Mouse (Mus musculus) liver, embryonic 16.5 days (tissue): ENCODE data around the gene Rcc1. TPM values are rescaled to one million over a fixed set of nuclear protein-coding genes. Genes with fewer than 3 reads are reported as not detected.

Source experiments
- ATAC-seq: fragments of 200-750 bp; cut with Nextera tagmentation; 2 replicates; pipeline ENCODE4 v1.8.0; 2017; ENCODE audit warnings: low read depth, mild to moderate bottlenecking, moderate number of reproducible peaks, moderate library complexity
- H3K27ac ChIP-seq: fragments of 300-500 bp; sonication (generic); 2 replicates; pipeline ENCODE4 v1.5.1; 2014; ENCODE audit warnings: mild to moderate bottlenecking, low read length
- H3K27me3 ChIP-seq: fragments of 300-500 bp; sonication (generic); 2 replicates; pipeline ENCODE4 v1.6.1; 2014; ENCODE audit warnings: low read depth, low read length, mixed read lengths; ENCODE audit not compliant: control insufficient read depth, insufficient read depth
- H3K36me3 ChIP-seq: fragments of 300-500 bp; sonication (generic); 2 replicates; pipeline ENCODE4 v1.6.1; 2014; ENCODE audit warnings: mild to moderate bottlenecking; ENCODE audit not compliant: control insufficient read depth, insufficient read depth
- H3K4me1 ChIP-seq: fragments of 300-500 bp; sonication (generic); 2 replicates; pipeline ENCODE4 v1.6.1; 2014; ENCODE audit warnings: low read depth, low read length, mixed read lengths; ENCODE audit not compliant: control insufficient read depth
- H3K4me2 ChIP-seq: fragments of 300-500 bp; sonication (generic); 2 replicates; pipeline ENCODE4 v1.6.1; 2014; ENCODE audit warnings: low read depth, low read length, mixed read lengths
- H3K4me3 ChIP-seq: fragments of 300-500 bp; sonication (generic); 2 replicates; pipeline ENCODE4 v1.5.1; 2014; ENCODE audit warnings: low read depth, mild to moderate bottlenecking, low read length
- H3K9ac ChIP-seq: fragments of 300-500 bp; sonication (generic); 2 replicates; pipeline ENCODE4 v1.6.1; 2014; ENCODE audit warnings: low read depth, low read length
- H3K9me3 ChIP-seq: fragments of 300-500 bp; sonication (generic); replicated peaks from 2 replicates; pipeline ENCODE4 v1.6.1; 2016; ENCODE audit warnings: low read length; ENCODE audit not compliant: control insufficient read depth
- WGBS: fragments of 180-500 bp; shearing (Covaris S2); extraction: QIAGEN DNeasy Blood & Tissue Kit; methylation state at CpG from one replicate; pipeline ENCODE4 v1.1.7; 2014; ENCODE audit not compliant: insufficient replicate concordance; 5-methylcytosine and 5-hydroxymethylcytosine counted together
- polyA plus RNA-seq: library from polyadenylated mRNA; unstranded; fragments of >200 nt; fragmentation: Nextera tagmentation; extraction: Ambion mirVana; gene quantifications from 2 replicates; pipeline ENCODE4 v1.2.1, GENCODE M21; 2015

Gene Rcc1
- polyA plus RNA-seq, 1 experiment from 2014 or later = 41.3 TPM

DNA sequence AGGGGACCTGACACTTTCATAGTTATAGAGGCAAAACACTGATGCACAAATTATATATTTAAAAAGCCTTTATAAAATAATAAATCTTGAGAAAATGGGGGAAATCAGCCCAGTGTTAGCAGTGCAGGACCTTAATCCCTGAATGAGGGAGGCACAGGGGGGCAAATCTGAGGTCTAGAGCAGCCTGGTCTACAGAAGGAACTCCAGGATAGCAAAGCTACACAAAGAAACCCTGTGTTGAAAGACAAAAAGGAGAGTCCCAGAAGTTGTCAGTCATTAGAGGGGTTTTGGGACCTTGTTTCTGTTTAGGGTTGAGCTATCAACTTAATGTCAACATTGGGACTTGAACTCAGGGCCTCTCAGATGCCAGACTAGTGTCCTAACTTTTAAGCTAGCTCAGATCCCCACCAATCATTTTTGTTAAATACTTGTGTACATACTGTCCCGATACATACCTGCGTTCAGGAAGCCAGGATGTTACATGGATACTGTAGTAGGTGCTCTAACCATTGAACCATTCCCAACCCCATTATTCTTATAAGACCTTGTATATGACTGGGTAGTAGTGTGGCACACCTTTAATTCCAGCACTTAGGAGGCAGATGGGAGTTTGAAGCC lies 3.2 kb downstream of the Rcc1 start:
- H3K4me1 ChIP-seq = peaks cover 30% of the 10 kb centered on the region
- no peak overlapping the region for H3K4me3 ChIP-seq
- no peak overlapping the region for H3K4me2 ChIP-seq
- H3K27me3 ChIP-seq = no peaks in the 10 kb centered on the region
- H3K27ac ChIP-seq = no peak overlapping the region
- no peak overlapping the region for H3K9ac ChIP-seq
- ATAC-seq = no peak
- peaks cover 14% of the 10 kb centered on the region for H3K36me3 ChIP-seq
- H3K9me3 ChIP-seq = no peaks in the 10 kb centered on the region
- WGBS = 21% methylated on average over 2 of the region's 2 CpGs

DNA sequence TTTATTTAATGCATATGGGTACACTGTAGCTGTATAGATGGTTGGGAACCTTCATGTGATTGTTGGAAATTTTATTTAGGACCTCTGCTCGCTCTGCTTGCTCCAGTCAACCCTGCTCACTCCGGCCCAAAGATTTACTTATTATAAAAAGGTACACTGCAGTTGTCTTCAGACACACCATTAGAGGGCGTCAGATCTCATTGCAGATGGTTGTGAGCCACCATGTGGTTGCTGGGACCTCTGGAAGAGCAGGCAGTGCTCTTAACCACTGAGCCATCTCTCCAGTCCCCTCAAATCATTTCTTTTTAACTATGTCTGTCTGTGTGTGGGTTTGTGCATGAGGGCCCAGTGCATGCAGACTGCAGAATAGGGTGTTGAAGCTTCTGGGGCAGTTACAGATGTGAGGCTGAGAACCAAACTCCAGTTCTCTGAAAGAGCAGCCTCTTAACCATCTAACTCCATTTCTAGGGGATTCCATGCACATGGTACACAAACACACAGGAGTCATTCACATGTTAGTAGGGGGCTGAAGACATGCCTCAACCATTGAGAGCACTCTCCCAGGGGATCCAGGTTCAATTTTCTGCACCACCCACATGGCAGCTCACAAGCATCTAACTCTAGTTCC lies 3.8 kb downstream of the Rcc1 start:
- WGBS = 41% methylated on average over 3 of the region's 3 CpGs
- Histone ChIP-seq H3K27ac (no peak overlapping the region), H3K4me3 (no peak overlapping the region), H3K36me3 (peaks cover 14% of the 10 kb centered on the region), H3K9ac (no peak overlapping the region), H3K9me3 (no peaks in the 10 kb centered on the region), H3K4me1 (peaks cover 29% of the 10 kb centered on the region), H3K27me3 (no peaks in the 10 kb centered on the region), H3K4me2 (no peak overlapping the region)
- no peak for ATAC-seq

DNA sequence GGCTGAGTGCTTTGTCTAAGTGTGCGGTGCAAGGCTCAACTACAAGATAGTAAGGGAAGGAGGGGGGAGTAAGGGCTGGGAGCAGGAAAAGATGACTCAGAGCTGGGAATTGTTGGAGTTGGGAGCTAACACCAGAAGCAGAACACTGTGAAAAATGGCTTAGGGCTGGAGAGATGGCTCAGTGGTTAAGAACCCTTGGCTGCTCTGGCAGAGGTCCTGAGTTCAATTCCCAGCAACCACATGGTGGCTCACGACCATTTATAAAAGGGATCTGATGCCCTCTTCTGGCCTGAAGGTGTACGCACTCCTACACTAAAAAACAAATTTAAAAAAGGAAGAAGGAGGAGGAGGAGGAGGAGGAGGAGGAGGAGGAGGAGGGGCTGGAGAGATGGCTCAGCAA lies 6.7 kb downstream of the Rcc1 start:
- peaks cover 40% of the 10 kb centered on the region for H3K4me1 ChIP-seq
- H3K27me3 ChIP-seq = no peaks in the 10 kb centered on the region
- no peak overlapping the region for H3K4me3 ChIP-seq
- H3K27ac ChIP-seq = no peak overlapping the region
- H3K9me3 ChIP-seq = no peaks in the 10 kb centered on the region
- H3K4me2 ChIP-seq = no peak overlapping the region
- no peak for ATAC-seq
- 36% methylated on average over 3 of the region's 3 CpGs for WGBS
- H3K36me3 ChIP-seq = peaks cover 10% of the 10 kb centered on the region
- H3K9ac ChIP-seq = no peak overlapping the region

DNA sequence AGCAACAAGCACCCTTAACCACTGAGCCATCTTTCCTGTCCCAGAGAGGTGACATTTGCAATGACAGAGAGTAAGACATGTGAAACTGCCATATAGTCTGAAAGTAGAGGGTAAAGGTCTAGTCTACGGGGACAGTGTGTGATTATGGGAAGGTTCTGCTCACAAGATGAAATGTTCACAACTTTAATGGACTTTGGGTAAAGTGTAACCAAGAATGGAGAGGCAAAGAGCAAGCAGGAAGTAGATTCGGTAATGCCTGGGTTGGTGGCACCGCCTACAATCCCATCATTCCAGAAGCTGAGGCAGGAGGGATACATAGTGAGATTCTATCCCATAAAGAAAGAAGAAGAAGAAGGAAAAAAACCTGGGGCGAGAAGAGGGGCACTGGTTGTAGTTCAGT lies 7.1 kb downstream of the Rcc1 start:
- Histone ChIP-seq H3K27me3 (no peaks in the 10 kb centered on the region), H3K9ac (no peak overlapping the region), H3K9me3 (no peaks in the 10 kb centered on the region), H3K4me3 (no peak overlapping the region), H3K36me3 (peaks cover 6% of the 10 kb centered on the region), H3K4me2 (no peak overlapping the region), H3K27ac (no peak overlapping the region), H3K4me1 (peaks cover 39% of the 10 kb centered on the region)
- no peak for ATAC-seq
- 83% methylated on average over 4 of the region's 4 CpGs for WGBS

DNA sequence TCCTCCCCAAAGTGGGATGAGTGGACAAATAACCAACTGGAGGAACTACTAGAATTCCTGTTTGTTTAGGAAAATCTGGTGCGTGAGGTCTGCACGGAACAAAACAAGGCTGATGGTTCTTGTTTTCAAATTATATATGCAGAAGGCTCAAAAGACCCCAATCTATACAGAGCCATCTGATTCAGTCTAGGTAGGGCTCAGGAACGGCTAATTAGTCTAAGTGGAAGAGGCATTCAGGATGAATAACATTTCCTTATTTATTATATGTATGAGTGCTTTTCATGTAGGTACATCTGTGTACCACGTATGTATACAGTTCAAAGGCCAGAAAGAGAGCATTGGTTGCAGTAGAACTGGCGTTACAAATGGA lies 7.6 kb downstream of the Rcc1 start:
- Histone ChIP-seq H3K27ac (peak overlapping the region; percentile 76), H3K4me2 (peak overlapping the region; percentile 72), H3K36me3 (peaks cover 2% of the 10 kb centered on the region), H3K9ac (peak overlapping the region; percentile 90), H3K27me3 (no peaks in the 10 kb centered on the region), H3K4me1 (peaks cover 35% of the 10 kb centered on the region), H3K9me3 (no peaks in the 10 kb centered on the region), H3K4me3 (peak overlapping the region; percentile 89)
- ATAC-seq = no peak
- WGBS = 41% methylated on average over 5 of the region's 5 CpGs

DNA sequence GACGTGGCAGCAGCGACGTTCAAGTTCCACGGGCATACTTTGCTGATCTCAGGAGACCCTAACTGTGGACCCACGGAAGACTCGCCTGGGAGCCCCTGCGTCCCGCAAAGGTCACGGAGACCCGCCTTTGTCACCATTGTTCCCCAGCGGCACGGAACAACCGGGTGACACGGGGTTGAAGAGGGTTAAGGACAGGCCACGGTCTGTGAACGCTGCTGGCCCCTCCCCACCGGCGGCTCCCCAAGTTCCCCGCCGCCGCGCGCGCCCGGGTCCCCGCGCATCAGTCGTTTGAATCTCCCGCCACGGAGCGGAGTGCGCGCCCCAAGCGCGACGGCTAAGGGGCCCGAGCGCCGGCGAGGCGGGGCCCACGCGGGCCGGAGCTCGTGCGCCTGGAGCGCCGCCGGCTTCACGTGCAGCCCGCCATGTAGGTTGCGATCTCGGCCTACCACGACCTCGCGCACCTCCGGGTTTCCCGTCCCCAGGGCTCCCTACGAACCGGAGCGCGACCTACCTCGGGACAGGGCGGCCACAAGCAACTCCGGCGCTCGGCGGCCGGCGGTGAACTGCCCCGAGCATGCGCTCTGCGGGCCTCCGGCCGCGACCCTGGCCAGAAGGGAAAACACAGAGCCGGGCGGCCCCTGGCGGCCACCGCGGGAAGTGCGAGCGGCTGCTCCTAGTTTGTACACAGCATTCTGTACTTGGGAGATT lies 8.1 kb downstream of the Rcc1 start:
- peak; percentile 88 for ATAC-seq
- no peaks in the 10 kb centered on the region; the same call in 1 of the 2 replicates for H3K36me3 ChIP-seq
- no peaks in the 10 kb centered on the region for H3K9me3 ChIP-seq
- H3K27ac ChIP-seq = peak overlapping the region; percentile 76
- peak overlapping the region; percentile 90 for H3K9ac ChIP-seq
- 0% methylated on average over 83 of the region's 83 CpGs for WGBS
- H3K27me3 ChIP-seq = no peaks in the 10 kb centered on the region
- H3K4me1 ChIP-seq = peaks cover 33% of the 10 kb centered on the region
- peak overlapping the region; percentile 89 for H3K4me3 ChIP-seq
- peak overlapping the region; percentile 72 for H3K4me2 ChIP-seq

DNA sequence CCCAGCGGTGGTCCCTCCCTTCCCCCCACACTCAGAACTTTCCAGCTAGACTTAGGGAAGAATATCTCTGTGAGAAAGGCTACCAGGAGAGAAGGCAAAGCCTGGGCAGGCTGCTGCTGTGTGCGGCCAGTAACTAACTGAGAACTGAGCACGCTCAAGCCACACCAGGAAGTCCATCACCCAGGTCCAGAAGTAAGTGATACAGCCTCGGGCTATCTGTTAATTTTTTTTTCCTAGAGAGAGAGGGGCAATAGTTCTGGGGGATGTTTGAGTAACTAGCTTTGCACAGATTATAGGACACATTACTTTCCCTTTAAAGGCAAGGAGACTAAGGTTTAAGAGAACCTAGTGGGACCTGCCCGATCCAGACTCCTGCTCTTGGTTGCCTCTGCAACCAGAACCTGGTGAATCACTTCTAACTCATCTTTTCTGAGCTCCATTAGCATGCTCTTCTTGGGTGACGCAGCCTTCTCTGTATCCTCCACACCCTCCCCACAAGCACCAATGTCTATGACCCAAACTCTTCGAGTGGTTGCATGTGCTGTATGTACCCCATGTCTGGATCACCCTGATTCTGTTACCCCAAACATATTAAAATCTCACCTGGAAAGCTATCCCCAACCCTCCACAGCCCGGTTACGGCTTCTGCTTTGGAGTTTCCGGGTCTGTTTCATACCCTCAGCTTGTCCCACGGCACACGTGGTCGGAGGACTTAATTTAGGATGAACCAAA lies 8.8 kb downstream of the Rcc1 start:
- H3K9me3 ChIP-seq = no peaks in the 10 kb centered on the region
- peak overlapping the region; percentile 72 for H3K4me2 ChIP-seq
- H3K27ac ChIP-seq = peak overlapping the region; percentile 76
- peak; percentile 47 for ATAC-seq
- peak overlapping the region; percentile 89 for H3K4me3 ChIP-seq
- WGBS = 2% methylated on average over 13 of the region's 13 CpGs
- peaks cover 33% of the 10 kb centered on the region for H3K4me1 ChIP-seq
- H3K27me3 ChIP-seq = no peaks in the 10 kb centered on the region
- peaks cover 6% of the 10 kb centered on the region for H3K36me3 ChIP-seq
- H3K9ac ChIP-seq = peak overlapping the region; percentile 90

DNA sequence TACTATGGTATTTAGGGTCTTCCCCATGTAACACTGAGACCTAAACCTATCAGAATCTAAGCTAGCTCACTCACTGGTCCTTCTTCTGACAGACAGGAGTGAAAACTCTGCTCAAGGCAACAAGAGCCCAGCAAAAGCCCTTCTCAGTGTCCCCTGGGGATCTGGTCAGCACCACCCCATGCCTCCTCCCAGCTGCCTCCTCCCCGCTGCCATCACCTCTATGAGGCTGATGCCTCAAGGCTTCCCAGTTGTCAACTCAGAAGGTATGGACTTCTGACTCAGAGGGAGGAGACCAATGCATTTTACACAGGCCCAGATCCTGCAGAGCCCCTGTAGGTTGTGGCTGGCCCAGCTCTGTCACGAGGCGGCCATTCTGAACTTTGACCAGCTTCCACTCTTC lies 12.0 kb downstream of the Rcc1 start:
- peaks cover 29% of the 10 kb centered on the region for H3K36me3 ChIP-seq
- H3K27me3 ChIP-seq = no peaks in the 10 kb centered on the region
- no peak overlapping the region for H3K27ac ChIP-seq
- no peaks in the 10 kb centered on the region for H3K9me3 ChIP-seq
- no peak overlapping the region for H3K4me3 ChIP-seq
- H3K4me1 ChIP-seq = peaks cover 33% of the 10 kb centered on the region
- H3K9ac ChIP-seq = no peak overlapping the region
- no peak overlapping the region for H3K4me2 ChIP-seq
- WGBS = 69% methylated on average over 3 of the region's 3 CpGs
- ATAC-seq = no peak
